Mouse (Mus musculus): ENCODE measurements around the gene Tsc2. TPM values are rescaled to one million over a fixed set of nuclear protein-coding genes. Genes with fewer than 3 reads are reported as not detected.

Gene Tsc2
- polyA plus RNA-seq, 1 experiment from 2014 or later: 18.6 TPM

DNA sequence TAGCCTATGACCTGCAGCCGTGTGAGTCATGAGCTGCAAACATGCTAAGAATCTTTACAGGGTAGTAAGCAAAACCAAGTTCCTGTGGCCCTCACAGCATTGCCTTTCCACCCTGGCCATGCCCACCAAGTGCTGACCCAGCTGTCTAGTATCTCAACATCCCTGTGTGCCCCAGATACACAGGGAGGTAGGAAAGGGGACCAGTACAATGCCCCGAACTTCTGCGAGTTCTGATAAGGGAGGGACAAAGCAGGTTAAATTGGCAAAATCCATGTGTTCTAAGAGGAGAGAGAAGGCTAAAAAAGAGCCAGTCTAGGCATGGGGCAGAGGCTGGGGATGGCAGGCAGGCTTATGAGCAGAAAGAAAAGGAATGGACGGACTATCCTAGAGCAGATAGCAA is 24.1 kb downstream of the Tsc2 start:
- H3K9ac ChIP-seq: peak overlapping the region; percentile 57
- H3K4me2 ChIP-seq: peak overlapping the region; percentile 44
- H3K4me1 ChIP-seq (replicated peaks): peaks cover 71% of the 10 kb centered on the region
- H3K4me3 ChIP-seq (replicated peaks): no peak overlapping the region
- peak overlapping the region; percentile 90 for H3K27ac ChIP-seq
- peaks cover 57% of the 10 kb centered on the region for H3K36me3 ChIP-seq
- WGBS (ENCODE audit: insufficient replicate concordance): 35% methylated on average over 4 of the region's 4 CpGs
- DNase-seq (no peak), ATAC-seq (ENCODE audit: low read depth) (peak; percentile 67)
- H3K9me3 ChIP-seq (replicated peaks): no peaks in the 10 kb centered on the region
- H3K27me3 ChIP-seq: no peaks in the 10 kb centered on the region

DNA sequence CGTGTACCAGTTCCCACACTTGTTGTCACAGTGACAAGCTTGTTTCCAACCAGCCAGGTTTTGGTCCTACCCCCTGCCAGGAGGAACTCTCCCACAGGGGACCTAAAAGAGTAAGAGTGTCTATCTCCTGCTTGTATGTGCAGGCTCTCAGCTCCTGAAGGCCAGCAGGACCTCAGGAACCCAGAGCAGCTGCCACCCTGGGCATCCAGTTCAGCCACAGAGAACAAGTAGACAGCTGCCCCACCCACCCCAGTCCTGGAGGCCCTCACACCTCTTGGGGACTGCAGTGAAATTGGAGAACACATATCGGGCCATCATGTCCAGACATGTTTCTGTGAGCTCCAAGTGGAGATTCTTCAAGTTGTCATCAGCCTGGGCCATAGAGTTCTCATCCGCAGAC is 27.9 kb downstream of the Tsc2 start:
- no peak overlapping the region for H3K4me3 ChIP-seq (replicated peaks)
- no peak for ATAC-seq (ENCODE audit: low read depth)
- no peak overlapping the region for H3K27ac ChIP-seq

GRCm38 (mm10) chr17:24603961-24604360 is 28.5 kb downstream of the Tsc2 start:
- Histone ChIP-seq H3K4me2 (no peak overlapping the region), H3K36me3 (peaks cover 91% of the 10 kb centered on the region)

More for the DNA sequence above, 27.9 kb downstream of the Tsc2 start:
- H3K4me1 ChIP-seq (replicated peaks): peaks cover 54% of the 10 kb centered on the region
- no peak overlapping the region for H3K9ac ChIP-seq
- H3K27me3 ChIP-seq: no peaks in the 10 kb centered on the region
- 83% methylated on average over 3 of the region's 3 CpGs for WGBS (ENCODE audit: insufficient replicate concordance)
- H3K36me3 ChIP-seq: peaks cover 86% of the 10 kb centered on the region
- H3K9me3 ChIP-seq (replicated peaks): no peaks in the 10 kb centered on the region
- DNase-seq: no peak
- no peak overlapping the region for H3K4me2 ChIP-seq

DNA sequence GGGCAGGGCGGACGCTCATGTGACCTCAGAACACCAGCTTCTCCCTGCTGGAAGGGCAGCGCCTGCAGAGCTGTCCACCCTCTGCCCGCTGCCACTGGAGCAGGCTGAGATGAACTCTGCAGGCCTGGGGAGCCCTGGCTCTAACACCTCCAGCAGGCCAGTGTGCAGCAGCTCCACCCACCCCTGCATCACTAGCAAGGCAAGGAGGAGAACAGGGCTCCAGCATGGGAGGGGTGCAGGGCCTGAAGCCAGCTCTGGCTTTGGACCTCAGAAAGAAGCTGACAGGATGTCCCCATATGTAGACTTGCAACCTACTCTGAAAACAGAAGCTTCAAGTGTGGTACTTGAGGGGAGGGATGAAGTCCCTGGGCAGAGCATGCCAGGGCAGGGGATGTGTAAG is 31.9 kb downstream of the Tsc2 start:
- H3K4me2 ChIP-seq: no peak overlapping the region
- peaks cover 92% of the 10 kb centered on the region for H3K36me3 ChIP-seq
- no peaks in the 10 kb centered on the region for H3K9me3 ChIP-seq (replicated peaks)
- no peaks in the 10 kb centered on the region for H3K27me3 ChIP-seq
- ATAC-seq (ENCODE audit: low read depth): no peak
- DNase-seq: no peak
- peaks cover 16% of the 10 kb centered on the region for H3K4me1 ChIP-seq (replicated peaks)
- H3K4me3 ChIP-seq (replicated peaks): no peak overlapping the region
- 89% methylated on average over 4 of the region's 4 CpGs for WGBS (ENCODE audit: insufficient replicate concordance)
- H3K9ac ChIP-seq: no peak overlapping the region
- H3K27ac ChIP-seq: no peak overlapping the region

More at GRCm38 (mm10) chr17:24603961-24604360, 28.5 kb downstream of the Tsc2 start:
- DNase-seq: no peak
- no peak overlapping the region for H3K4me3 ChIP-seq (replicated peaks)
- H3K9ac ChIP-seq: no peak overlapping the region
- no peak for ATAC-seq (ENCODE audit: low read depth)
- H3K9me3 ChIP-seq (replicated peaks): no peaks in the 10 kb centered on the region
- H3K27ac ChIP-seq: no peak overlapping the region
- peaks cover 48% of the 10 kb centered on the region for H3K4me1 ChIP-seq (replicated peaks)
- 67% methylated on average over 8 of the region's 8 CpGs for WGBS (ENCODE audit: insufficient replicate concordance)
- no peaks in the 10 kb centered on the region for H3K27me3 ChIP-seq

- no peak overlapping the region for H3K4me2 ChIP-seq
- H3K36me3 ChIP-seq: peaks cover 97% of the 10 kb centered on the region
These were observed 34.4 kb downstream of the Tsc2 start for GRCm38 (mm10) chr17:24597989-24598388.

DNA sequence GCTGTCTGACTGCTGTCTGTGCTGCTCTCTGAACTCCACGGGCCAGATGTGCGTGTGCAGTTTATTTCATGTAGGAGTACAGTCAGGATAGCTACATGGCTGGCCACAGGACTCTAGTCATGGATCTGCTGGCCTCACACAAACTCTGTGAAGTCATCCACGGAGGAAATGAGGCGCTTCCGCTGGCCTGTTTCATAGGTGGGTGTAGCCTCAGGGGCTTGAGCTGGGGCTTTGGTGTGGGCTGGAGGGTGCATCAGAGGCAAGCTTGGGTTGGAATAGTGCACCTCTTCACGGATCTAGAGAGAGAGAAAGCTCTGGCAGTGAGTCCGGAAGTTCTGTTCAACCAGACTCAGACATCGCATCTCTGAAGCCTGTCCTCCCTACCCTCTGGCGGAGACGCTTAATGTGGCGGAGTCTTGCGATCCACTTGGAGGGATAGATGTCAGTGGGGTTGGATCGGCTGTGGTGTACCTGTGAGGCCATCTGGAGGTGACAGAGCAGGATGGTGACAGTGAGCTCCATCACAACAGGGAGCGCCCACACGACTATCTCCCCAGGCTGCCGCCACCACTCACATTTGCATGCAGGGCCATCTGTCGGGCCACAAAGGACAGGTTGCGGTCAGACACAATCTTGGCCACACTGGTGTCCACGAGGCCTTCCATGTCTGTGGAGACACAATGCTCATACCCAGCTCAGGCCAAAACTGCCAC is 35.8 kb downstream of the Tsc2 start:
- Histone ChIP-seq H3K36me3 (peaks cover 95% of the 10 kb centered on the region), H3K4me2 (no peak overlapping the region), H3K4me3 (replicated peaks) (no peak overlapping the region), H3K9ac (no peak overlapping the region), H3K4me1 (replicated peaks) (no peaks in the 10 kb centered on the region), H3K27me3 (no peaks in the 10 kb centered on the region), H3K27ac (no peak overlapping the region), H3K9me3 (replicated peaks) (no peaks in the 10 kb centered on the region)
- WGBS (ENCODE audit: insufficient replicate concordance): 86% methylated on average over 19 of the region's 19 CpGs
- DNase-seq (no peak), ATAC-seq (ENCODE audit: low read depth) (no peak)

More at GRCm38 (mm10) chr17:24597989-24598388, 34.4 kb downstream of the Tsc2 start:
- no peaks in the 10 kb centered on the region for H3K27me3 ChIP-seq
- no peak overlapping the region for H3K9ac ChIP-seq
- no peak overlapping the region for H3K27ac ChIP-seq
- no peaks in the 10 kb centered on the region for H3K9me3 ChIP-seq (replicated peaks)
- no peak overlapping the region for H3K4me3 ChIP-seq (replicated peaks)
- no peak for DNase-seq
- H3K4me1 ChIP-seq (replicated peaks): no peaks in the 10 kb centered on the region
- no peak for ATAC-seq (ENCODE audit: low read depth)
- 86% methylated on average over 3 of the region's 3 CpGs for WGBS (ENCODE audit: insufficient replicate concordance)

- no peaks in the 10 kb centered on the region for H3K9me3 ChIP-seq (replicated peaks)
- H3K27ac ChIP-seq: no peak overlapping the region
- DNase-seq (no peak), ATAC-seq (ENCODE audit: low read depth) (no peak)
- no peaks in the 10 kb centered on the region for H3K4me1 ChIP-seq (replicated peaks)
- peaks cover 95% of the 10 kb centered on the region for H3K36me3 ChIP-seq
- H3K4me2 ChIP-seq: no peak overlapping the region
- 69% methylated on average over 5 of the region's 5 CpGs for WGBS (ENCODE audit: insufficient replicate concordance)
- H3K9ac ChIP-seq: no peak overlapping the region
- no peak overlapping the region for H3K4me3 ChIP-seq (replicated peaks)
- H3K27me3 ChIP-seq: no peaks in the 10 kb centered on the region
These were observed 36.4 kb downstream of the Tsc2 start for GRCm38 (mm10) chr17:24596073-24596466.

- 76% methylated on average over 17 of the region's 17 CpGs for WGBS (ENCODE audit: insufficient replicate concordance)
- no peaks in the 10 kb centered on the region for H3K27me3 ChIP-seq
- H3K4me3 ChIP-seq (replicated peaks): no peak overlapping the region
- H3K36me3 ChIP-seq: peaks cover 93% of the 10 kb centered on the region
- no peak for DNase-seq
- ATAC-seq (ENCODE audit: low read depth): no peak
- no peak overlapping the region for H3K4me2 ChIP-seq
- H3K9me3 ChIP-seq (replicated peaks): no peaks in the 10 kb centered on the region
- H3K4me1 ChIP-seq (replicated peaks): no peaks in the 10 kb centered on the region
- no peak overlapping the region for H3K9ac ChIP-seq
- H3K27ac ChIP-seq: no peak overlapping the region
These were observed 37.0 kb downstream of the Tsc2 start for GRCm38 (mm10) chr17:24595126-24596072.

DNA sequence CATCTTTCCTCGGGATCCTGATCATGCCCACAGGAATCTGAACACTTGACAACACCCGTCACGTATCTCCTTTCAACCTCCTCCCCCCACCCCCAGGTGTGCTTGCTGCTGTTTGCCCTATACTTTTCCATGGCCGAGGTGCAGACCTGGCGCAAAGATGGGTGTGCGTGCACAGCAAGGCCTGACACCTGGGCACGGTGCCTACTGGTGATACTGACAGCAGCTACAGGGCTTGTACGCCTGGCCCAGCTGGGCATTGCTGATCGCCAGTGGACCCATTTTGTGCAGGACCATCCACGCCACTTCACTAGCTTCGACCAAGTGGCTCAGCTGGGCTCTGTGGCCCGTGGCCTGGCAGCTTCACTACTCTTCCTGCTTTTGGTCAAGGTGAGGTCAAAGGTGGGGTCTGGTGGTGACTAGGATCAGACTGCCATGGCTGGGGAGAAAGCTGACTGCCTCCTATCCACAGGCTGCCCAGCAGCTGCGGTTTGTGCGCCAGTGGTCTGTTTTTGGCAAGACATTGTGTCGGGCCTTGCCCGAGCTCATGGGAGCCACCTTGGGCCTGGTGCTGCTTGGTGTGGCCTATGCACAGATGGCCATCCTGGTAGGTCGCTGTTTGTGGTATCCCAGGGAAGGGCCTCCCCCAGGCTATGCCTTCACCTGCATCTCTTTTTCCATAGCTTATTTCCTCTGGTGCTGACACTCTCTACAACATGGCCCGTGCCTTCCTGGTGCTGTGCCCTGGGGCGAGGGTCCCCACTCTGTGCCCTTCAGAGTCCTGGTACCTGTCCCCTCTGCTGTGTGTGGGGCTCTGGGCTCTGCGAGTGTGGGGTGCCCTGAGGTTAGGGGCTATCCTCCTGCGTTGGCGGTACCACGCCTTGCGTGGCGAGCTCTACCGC is 38.2 kb downstream of the Tsc2 start:
- WGBS (ENCODE audit: insufficient replicate concordance): 83% methylated on average over 26 of the region's 26 CpGs

DNA sequence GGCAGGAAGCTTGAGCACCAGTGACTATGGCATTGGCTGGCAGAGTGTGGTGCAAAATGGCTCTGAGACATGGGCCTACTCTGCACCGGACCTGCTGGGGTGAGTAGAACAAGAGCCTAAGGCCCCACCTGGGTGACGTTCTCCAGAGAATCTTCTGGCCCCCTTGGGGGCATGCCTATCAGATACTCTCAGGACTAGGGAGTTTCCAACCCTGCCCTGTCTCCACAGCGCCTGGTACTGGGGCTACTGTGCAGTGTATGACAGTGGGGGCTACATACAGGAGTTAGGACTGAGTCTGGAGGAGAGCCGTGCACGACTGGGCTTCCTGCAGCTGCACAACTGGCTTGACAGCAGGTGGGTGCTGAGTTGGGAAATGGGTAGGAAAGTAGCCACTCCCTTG is 39.2 kb downstream of the Tsc2 start:
- no peak for DNase-seq
- H3K27me3 ChIP-seq: no peaks in the 10 kb centered on the region
- no peaks in the 10 kb centered on the region for H3K9me3 ChIP-seq (replicated peaks)
- no peak overlapping the region for H3K4me2 ChIP-seq
- 72% methylated on average over 5 of the region's 5 CpGs for WGBS (ENCODE audit: insufficient replicate concordance)
- H3K9ac ChIP-seq: no peak overlapping the region
- no peak overlapping the region for H3K4me3 ChIP-seq (replicated peaks)
- no peak overlapping the region for H3K27ac ChIP-seq
- ATAC-seq (ENCODE audit: low read depth): 0 out of 2 replicates have a peak, but pooled peaks have one; percentile 14
- no peaks in the 10 kb centered on the region for H3K4me1 ChIP-seq (replicated peaks)
- peaks cover 72% of the 10 kb centered on the region for H3K36me3 ChIP-seq

More for the DNA sequence above, 38.2 kb downstream of the Tsc2 start:
- no peaks in the 10 kb centered on the region for H3K9me3 ChIP-seq (replicated peaks)
- ATAC-seq (ENCODE audit: low read depth) (no peak), DNase-seq (no peak)
- no peak overlapping the region for H3K4me3 ChIP-seq (replicated peaks)
- no peaks in the 10 kb centered on the region for H3K4me1 ChIP-seq (replicated peaks)
- no peak overlapping the region for H3K4me2 ChIP-seq
- peaks cover 82% of the 10 kb centered on the region for H3K36me3 ChIP-seq
- no peak overlapping the region for H3K9ac ChIP-seq
- no peaks in the 10 kb centered on the region for H3K27me3 ChIP-seq
- H3K27ac ChIP-seq: no peak overlapping the region

GRCm38 (mm10) chr17:24591695-24592094 is 40.7 kb downstream of the Tsc2 start:
- Histone ChIP-seq H3K27ac (no peak overlapping the region), H3K9ac (no peak overlapping the region), H3K27me3 (no peaks in the 10 kb centered on the region), H3K36me3 (peaks cover 70% of the 10 kb centered on the region), H3K9me3 (replicated peaks) (no peaks in the 10 kb centered on the region), H3K4me1 (replicated peaks) (no peaks in the 10 kb centered on the region), H3K4me2 (no peak overlapping the region), H3K4me3 (replicated peaks) (no peak overlapping the region)
- no peak for ATAC-seq (ENCODE audit: low read depth)
- no peak for DNase-seq
- 93% methylated on average over 5 of the region's 5 CpGs for WGBS (ENCODE audit: insufficient replicate concordance)

All from liver, embryonic 13.5 days (tissue).